Mouse (Mus musculus) bone marrow, adult 2 months (tissue): ENCODE measurements around the gene Msmp. TPM values are rescaled to one million over a fixed set of nuclear protein-coding genes. Genes with fewer than 3 reads are reported as not detected.
A peak's percentile ranks its signal among the peaks of the same experiment; 100 is the strongest.

Experiments
- H3K27ac ChIP-seq: fragments of 200-500 bp; 2 replicates; pipeline ENCODE4 v1.5.1; 2012; ENCODE audit warnings: low read depth, mild to moderate bottlenecking, control low read depth, inconsistent platforms, low read length; ENCODE audit not compliant: control insufficient read depth, poor library complexity, insufficient read depth
- H3K4me1 ChIP-seq: fragments of 200-500 bp; 2 replicates; pipeline ENCODE4 v1.6.1; 2011; ENCODE audit warnings: low read length; ENCODE audit not compliant: control insufficient read depth, insufficient read depth
- H3K4me3 ChIP-seq: fragments of 200-500 bp; replicated peaks from 2 replicates; pipeline ENCODE3; 2011; ENCODE audit warnings: mild to moderate bottlenecking, low read depth, low read length, control low read depth; ENCODE audit not compliant: control insufficient read depth
- CTCF ChIP-seq: fragments of 200-500 bp; IDR thresholded peaks from 2 replicates; pipeline ENCODE4 v1.5.1; 2011; ENCODE audit warnings: low read length, control low read depth; ENCODE audit not compliant: control insufficient read depth, insufficient read depth
- POLR2A ChIP-seq: fragments of 200-500 bp; IDR thresholded peaks from 2 replicates; pipeline ENCODE4 v1.6.1; 2011; ENCODE audit warnings: low read depth, mild to moderate bottlenecking, control low read depth, low read length, borderline replicate concordance; ENCODE audit not compliant: control insufficient read depth
- WGBS: fragments of 180-500 bp; shearing (Covaris S2); methylation state at CpG from one replicate; pipeline ENCODE4 v1.1.7; 2018; 5-methylcytosine and 5-hydroxymethylcytosine counted together
- polyA plus RNA-seq: library from polyadenylated mRNA; stranded (reverse); fragments of >200 nt; gene quantifications from 2 replicates; pipeline ENCODE4 v1.2.4, GENCODE M21; 2011; ENCODE audit warnings: low replicate concordance; ENCODE audit not compliant: missing spikeins, insufficient read depth, insufficient read length

Gene Msmp
- polyA plus RNA-seq, 1 experiment: not detected

DNA sequence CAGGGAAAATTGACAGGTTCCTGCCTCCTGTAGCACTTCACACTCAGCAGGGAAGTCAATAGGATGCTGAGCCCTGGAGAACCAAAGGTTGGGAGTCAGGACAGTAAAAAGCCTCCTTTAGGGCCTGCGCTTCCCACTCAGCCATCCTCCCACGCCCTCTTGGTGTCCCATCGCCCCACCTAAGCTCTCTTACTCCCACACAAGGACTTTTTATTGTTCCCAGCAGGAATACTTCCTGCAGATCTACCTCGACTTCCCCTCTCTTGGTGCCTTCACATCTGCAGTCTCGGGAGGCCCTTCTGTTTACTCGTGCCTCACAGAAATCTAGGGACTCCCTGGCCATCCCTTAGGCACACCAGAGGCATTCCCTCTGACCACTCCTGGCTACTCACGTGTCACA lies 873 bp downstream of the Msmp start:
- 75% methylated on average over 7 of the region's 7 CpGs for WGBS
- no peak overlapping the region for H3K4me3 ChIP-seq
- H3K27ac ChIP-seq: no peak overlapping the region
- H3K4me1 ChIP-seq: no peaks in the 10 kb centered on the region; the same call in 1 of the 2 replicates
- TF ChIP-seq CTCF (no peak), POLR2A (no peak)

DNA sequence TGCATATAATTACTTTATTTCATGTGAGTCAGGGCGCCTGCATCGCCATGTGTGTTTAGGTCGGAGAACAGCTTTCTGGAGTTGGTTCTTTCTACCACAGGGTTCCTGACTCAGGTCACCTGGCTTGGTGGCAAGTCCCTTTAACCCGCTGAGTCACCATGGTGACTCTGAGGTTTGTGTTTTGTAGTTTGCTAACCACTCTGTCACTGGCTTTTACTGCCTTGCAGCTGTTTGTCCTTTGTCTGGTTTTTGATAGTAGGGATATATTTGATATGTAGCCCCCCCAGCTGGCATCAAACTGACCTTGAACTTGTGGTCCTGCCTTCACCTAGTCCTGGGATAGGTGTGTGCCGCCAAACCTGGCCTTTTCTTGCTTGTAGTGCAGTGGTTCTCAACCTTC lies 2.1 kb downstream of the Msmp start:
- TF ChIP-seq CTCF (no peak), POLR2A (no peak)

DNA sequence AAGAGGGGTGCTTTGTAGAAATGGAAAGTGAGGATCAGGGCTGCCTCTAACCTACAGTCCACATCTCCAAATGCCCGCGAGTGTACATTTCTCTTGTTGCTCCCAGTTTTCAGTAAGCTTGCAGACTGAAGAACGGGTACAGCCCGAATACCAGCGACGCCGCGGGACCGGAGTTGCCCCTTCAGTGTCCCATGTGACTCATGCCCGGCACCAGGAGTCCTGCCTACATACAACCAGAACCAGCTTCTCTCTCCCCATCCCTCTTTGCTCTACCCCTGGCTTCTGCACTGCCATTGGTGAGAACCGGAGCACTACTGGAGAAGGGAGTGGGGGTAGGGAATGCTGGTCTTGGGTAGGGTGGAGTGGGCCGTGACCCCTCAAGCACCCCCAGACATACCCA lies 2.9 kb downstream of the Msmp start:
- TF ChIP-seq POLR2A: no peak
- no peak for TF ChIP-seq CTCF
- 93% methylated on average over 12 of the region's 12 CpGs for WGBS
- Histone ChIP-seq H3K27ac (no peak overlapping the region), H3K4me3 (no peak overlapping the region), H3K4me1 (no peaks in the 10 kb centered on the region; the same call in 1 of the 2 replicates)

More for the DNA sequence above, 2.1 kb downstream of the Msmp start:
- no peak overlapping the region for H3K4me3 ChIP-seq
- H3K27ac ChIP-seq: no peak overlapping the region
- H3K4me1 ChIP-seq: no peaks in the 10 kb centered on the region; the same call in 1 of the 2 replicates
- WGBS: 54% methylated on average over 5 of the region's 5 CpGs

DNA sequence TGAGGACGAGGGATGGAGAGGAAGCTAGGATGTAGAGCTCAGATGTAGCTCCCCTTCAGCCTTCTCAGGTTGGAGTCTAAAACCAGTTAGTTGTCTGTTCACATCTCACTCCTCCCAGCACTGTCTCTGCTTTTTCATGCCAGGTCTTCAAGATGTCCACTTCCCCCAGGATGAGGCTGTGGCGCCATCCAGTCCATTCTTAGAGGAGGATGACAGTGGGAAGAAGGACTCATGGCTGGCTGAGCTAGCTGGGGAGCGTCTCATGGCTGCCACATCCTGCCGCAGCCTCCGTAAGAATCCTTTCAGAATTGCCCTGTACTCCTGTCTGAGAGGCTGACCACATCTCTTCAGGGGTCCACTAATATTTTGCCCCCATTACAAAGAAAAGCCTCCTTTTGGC lies 3.6 kb downstream of the Msmp start:
- no peaks in the 10 kb centered on the region; the same call in 1 of the 2 replicates for H3K4me1 ChIP-seq
- WGBS: 95% methylated on average over 5 of the region's 5 CpGs
- H3K4me3 ChIP-seq: no peak overlapping the region
- H3K27ac ChIP-seq: no peak overlapping the region
- TF ChIP-seq POLR2A (no peak), CTCF (no peak)

DNA sequence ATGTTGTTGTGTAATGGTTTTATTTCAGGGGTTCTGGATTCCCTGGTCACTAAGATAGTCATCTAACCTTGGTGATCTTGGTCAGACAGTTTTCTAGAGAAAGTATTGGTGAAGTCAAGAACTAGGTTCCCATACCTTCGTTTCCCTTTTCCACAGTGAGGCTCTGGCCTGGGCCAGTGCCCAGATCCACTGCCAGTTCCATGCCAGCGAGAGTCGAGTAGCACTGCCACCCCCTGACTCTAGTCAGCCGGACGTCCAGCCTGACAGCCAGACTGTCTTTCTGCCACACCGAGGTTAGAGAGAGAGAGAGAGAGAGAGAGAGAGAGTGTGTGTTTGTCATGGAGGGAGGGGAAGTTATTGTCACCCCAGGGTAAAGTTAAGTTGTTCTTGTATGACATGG lies 4.6 kb downstream of the Msmp start:
- Histone ChIP-seq H3K4me3 (peak overlapping the region; percentile 40), H3K4me1 (no peaks in the 10 kb centered on the region; the same call in 1 of the 2 replicates), H3K27ac (no peak overlapping the region)
- no peak for TF ChIP-seq POLR2A
- no peak for TF ChIP-seq CTCF
- 40% methylated on average over 6 of the region's 6 CpGs for WGBS

DNA sequence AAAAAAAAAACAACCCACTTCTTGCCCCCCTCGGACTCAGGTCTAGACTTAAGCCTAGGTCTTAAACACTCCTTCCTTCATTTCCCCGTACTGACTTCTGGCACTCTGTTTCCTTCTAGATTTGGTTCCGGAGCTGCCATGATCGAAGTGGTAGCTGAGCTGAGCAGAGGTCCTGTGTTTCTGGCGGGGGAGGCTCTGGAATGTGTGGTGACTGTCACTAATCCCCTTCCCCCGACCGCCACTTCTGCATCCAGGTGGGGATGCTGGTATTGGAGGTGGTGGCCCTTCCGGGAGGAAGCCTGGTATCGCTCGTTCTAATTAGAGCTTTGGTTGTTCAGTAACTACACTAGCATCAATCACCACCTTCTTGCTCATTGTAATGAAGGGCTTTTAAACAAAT lies 5.0 kb downstream of the Msmp start:
- peak overlapping the region; percentile 96 for H3K4me3 ChIP-seq
- H3K27ac ChIP-seq: no peak overlapping the region; the same call in 1 of the 2 replicates
- TF ChIP-seq CTCF (no peak), POLR2A (no peak)
- no peaks in the 10 kb centered on the region; the same call in 1 of the 2 replicates for H3K4me1 ChIP-seq
- 2% methylated on average over 10 of the region's 10 CpGs for WGBS

DNA sequence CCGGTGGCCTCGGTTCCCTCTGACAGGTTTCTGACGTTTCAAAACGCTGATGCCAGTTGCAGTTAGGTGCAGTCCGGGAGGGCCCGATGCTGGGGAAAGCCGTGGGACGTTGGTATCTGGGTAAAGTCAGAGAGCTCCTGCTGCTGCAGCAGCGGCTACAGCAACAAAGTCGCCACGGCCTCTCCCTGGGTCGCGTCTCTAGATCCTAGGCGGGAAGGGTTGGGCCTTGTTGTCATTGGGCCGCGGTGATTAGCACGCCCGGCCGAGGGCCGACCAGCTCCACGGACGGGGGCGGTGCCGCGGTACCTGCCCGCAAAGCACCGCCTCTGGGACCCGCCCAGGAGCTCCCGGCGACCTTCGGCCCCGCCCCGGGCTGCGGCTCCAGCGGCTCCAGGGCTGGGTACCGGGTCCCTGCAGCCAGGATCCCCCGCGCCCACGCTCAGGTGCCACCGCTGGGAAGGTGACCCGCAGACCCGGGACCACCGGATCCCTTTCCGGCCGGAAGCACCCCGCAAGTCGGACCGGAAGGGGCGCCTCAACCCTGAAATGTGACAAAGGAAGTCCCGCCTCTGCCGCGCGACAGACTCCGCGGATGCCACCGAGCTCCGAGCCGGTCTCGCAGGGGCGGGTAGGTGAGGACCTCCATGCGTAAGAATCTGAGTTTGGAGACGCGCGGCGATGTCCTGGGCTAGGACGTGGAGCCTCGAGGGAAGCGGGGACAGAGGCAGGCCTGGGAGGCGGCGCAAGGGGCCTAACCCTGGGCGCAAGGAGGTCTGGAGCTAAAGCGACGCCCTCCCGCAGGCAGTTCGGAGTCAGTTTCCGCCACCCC lies 5.7 kb downstream of the Msmp start, which contains the start of the genes Rgp1 and Gba2:
Rgp1 (plus strand) TSS at position 340 of the 829 bp plus-strand sequence.
Gba2 (minus strand) TSS at position 498 of the 829 bp plus-strand sequence.
- no peak for TF ChIP-seq CTCF
- TF ChIP-seq POLR2A: peak; percentile 94
- peak within 1 kb of the TSS; percentile 84 for H3K27ac ChIP-seq
- peak within 1 kb of the TSS; percentile 96 for H3K4me3 ChIP-seq
- WGBS: under 1% methylated on average over 75 of the region's 76 CpGs
- no peaks in the 10 kb centered on the region; the same call in 1 of the 2 replicates for H3K4me1 ChIP-seq

DNA sequence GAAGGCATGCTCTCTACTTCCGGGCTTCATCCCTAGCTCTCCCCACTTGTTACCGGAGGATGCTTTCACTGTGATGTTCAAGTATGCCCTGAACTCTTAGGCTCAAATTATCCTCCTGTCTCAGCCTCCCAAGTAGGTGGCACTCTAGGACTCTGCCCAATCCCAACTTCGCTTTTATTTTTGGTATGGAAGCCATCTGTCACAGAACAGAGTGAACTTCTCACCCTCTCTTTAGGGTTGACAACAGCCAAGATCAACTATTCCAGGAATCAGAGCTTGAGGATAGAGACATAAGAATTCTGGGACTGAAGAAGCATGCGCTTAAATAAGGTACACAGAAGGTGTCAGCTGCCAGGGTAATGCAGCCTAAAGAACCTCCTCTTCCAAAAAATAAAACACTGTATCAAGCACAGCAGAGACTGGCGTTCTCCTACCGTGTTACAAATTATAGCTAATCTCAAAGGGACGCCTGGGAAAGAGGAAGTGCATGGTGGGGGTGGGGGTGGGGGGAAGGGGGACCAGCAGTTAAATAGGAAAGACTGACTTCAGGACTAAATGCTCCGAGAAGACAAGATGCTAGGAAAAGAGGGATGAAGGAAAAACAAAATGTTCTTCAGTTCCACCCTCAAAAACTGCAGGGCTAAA lies 6.9 kb downstream of the Msmp start:
- TF ChIP-seq POLR2A (no peak), CTCF (no peak)
- H3K4me1 ChIP-seq: no peaks in the 10 kb centered on the region; the same call in 1 of the 2 replicates
- peak overlapping the region; percentile 96 for H3K4me3 ChIP-seq
- WGBS: 3% methylated on average over 8 of the region's 8 CpGs
- H3K27ac ChIP-seq: no peak overlapping the region
